Mouse (Mus musculus): ENCODE measurements at regions not wholly inside any gene's neighbourhood (a gene's known extent, or its start where the extent isn't known, plus 50 kb on each side); places are given as distances from the start of the nearest gene placed in this dataset.

GRCm38 (mm10) chr13:115676836-115677235, 575.1 kb upstream of the Itga1 start:
- no peak for DNase-seq (ENCODE audit: low spot score in 2 of 2)

- DNase-seq (ENCODE audit: low spot score in 2 of 2) = no peak
These were observed 572.0 kb upstream of the Itga1 start for GRCm38 (mm10) chr13:115673729-115674128.

DNA sequence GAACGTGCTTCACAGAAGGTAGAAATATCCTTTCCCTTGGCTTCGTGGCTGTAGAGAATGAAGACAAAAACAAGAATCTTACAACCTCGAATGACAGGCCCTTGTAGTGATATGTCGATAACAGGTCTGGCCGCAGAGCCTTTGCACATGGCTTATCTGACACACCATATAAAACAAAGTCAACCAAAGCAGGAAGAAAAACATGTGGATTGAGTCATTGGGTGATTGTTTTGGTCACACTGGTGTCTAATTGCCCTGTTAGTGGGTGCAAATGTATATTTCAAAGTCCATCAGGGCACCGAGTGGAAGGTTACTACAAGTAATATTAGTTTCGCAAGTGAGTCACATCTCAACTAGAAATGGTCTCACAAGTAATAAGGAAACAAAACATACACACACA, 569.9 kb upstream of the Itga1 start:
- DNase-seq (ENCODE audit: low spot score in 2 of 2) = no peak

DNA sequence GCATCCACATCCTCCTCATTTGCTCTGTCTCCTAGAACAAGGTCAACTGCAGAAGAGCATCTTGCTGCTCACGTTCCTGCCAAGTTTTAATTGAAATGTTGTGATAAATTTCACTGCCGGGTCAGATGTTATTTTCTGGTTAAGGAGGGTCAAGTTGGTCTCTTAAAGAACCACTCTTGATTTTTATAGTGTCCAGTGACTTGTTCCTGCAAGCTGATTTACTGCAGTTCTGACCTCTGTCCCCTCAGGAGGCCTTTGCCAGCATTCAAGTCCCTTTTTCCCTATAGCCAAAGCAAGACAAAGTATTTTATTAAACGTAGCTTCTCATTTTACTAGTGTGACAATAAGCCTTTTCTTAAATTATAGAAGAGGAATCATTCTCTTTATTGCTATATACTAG, 567.8 kb upstream of the Itga1 start:
- DNase-seq (ENCODE audit: low spot score in 2 of 2) = no peak

GRCm38 (mm10) chr13:115655134-115655533, 553.4 kb upstream of the Itga1 start:
- DNase-seq (ENCODE audit: low spot score in 2 of 2) = no peak

- no peak for DNase-seq (ENCODE audit: low spot score in 2 of 2)
These were observed 551.2 kb upstream of the Itga1 start for GRCm38 (mm10) chr13:115652935-115653334.

DNA sequence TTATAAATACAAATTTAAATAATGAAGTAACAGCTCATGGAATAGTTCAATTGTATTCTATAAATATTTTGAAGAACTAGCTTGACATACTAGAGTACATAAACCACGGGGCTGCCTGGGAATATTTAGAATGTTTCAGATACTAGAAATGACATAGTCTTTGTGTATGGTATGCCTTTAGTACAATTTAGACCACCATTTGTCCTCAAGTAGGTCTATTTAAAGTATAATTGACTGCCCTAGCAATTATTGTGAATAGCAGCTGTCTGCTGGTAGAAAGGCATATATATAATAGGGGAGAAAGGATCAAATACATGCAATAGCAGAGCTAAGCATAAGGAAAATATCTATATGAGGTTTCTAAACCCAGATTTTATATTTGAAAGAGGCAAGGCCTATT, 550.6 kb upstream of the Itga1 start:
- DNase-seq (ENCODE audit: low spot score in 2 of 2) = no peak

DNA sequence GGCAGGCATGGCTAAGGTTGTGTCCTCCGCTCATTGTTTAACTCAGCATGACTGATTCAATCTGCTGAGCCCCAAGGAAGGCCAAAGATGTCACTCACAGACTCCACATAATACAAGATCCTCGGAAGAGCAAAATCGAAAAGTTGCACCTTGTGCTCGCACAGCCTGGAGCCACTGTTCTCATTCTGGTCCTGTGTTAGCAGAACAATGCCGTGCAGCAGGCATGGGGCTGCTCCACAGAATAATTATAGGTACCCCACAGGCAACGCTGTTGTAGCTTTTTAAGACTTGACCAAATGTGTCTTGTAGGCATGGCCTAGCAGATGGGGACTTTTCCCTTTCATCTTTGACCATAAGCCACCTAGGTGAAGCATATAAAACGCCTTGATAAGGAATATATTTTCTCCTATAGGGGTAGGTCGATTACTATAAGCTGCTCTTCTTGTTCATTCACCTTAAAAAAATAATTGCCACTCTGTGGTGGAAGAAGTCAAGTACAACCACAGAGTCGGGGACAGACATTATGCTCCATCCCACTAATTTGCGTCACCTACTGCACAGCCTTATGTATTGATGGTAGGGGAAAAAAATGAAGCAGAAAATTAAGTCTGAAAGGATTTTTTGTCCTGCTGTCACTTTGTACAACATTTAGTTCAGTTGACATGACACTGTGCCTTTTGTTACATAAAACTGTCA, 529.8 kb upstream of the Itga1 start:
- no peak for DNase-seq (ENCODE audit: low spot score in 2 of 2)

GRCm38 (mm10) chr13:115630603-115631002, 528.8 kb upstream of the Itga1 start:
- no peak for DNase-seq (ENCODE audit: low spot score in 2 of 2)

DNA sequence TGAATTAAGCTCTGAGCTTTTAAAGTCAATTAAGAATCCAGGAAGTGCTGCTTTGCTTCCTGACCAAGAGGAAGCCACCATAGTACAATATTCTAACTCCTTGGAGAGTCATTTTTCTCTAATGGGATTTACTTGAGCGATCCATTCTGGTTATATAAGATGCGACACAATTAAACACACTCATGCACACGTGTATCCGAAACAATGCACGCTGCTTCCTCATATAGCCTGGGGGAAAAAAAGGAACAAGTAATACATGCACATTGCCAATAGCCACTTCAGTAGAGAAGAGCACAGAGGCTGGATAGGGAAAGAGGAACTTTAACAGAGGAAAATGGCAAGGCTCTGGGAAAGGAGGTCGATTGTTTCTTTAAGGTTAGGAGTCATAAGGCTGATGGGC, 511.4 kb upstream of the Itga1 start:
- no peak for DNase-seq (ENCODE audit: low spot score in 2 of 2)

- no peak for DNase-seq (ENCODE audit: low spot score in 2 of 2)
These were observed 504.7 kb upstream of the Itga1 start for GRCm38 (mm10) chr13:115606441-115606840.

DNA sequence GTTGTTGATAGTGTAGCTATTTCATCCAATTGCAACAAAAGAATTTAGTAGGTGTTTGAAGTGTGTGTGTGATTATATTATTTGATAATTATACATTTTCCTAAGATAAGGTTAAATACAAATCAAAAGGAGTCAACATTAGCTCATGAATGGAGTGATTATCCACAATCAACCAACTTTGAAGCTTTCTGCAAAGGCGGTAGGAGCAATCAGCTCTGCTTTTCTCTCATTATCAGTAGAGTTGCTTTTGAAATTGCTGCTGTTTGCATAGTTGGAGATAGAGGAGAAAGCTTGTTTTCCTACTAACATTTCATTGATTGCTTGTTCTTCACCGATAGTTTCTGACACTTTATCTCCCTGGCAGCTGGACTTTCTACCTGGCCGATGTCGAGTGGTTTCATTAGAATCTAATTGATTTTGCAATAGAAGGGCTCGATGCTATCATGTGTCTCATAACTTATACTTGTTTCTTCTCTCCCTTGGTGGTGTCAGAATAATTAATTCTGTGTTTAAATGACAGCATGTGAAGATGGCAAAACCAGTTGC, 493.4 kb upstream of the Itga1 start:
- no peak for DNase-seq (ENCODE audit: low spot score in 2 of 2)

GRCm38 (mm10) chr13:115575967-115576366, 474.2 kb upstream of the Itga1 start:
- no peak for DNase-seq (ENCODE audit: low spot score in 2 of 2)

DNA sequence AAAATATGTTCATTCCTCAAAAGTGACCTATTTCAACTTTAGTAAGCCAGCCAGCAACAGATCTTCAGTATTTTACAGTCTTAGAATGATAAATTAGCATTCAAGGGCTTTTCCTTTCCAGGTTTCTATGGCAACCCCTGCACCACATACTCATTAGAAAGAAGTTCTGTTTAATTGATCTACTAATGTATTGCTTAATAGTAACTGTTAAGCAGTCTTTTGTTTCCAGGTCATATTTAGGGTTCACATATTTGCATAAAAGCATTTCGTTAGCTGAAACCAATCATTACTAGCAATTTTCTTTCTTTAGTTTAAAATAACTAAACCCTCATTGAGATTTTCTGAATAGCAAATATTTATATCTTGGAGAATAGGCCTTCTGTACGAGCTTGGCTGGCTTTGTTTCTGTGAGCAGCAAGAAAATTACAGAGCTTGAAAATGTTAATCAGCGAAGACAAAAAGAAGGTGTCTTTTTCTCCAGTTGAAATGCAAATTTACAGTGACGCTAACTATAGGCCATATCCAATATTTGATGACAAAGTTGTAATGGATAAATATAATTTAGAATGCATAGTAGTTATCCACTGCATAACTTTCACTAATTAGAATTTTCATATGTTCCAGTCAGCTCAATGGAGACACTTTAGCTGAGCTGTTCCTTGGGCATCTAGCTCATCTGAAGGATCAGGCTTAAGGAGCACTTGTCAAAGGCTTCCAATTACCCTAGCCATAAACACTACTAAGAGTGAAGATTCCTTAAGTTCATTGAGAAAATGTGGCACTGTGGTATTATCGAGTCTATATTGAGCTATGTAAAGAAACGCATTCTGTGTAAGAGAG, 473.5 kb upstream of the Itga1 start:
- no peak for DNase-seq (ENCODE audit: low spot score in 2 of 2)

- DNase-seq (ENCODE audit: low spot score in 2 of 2) = no peak
These were observed 439.4 kb upstream of the Itga1 start for GRCm38 (mm10) chr13:115541167-115541566.

DNA sequence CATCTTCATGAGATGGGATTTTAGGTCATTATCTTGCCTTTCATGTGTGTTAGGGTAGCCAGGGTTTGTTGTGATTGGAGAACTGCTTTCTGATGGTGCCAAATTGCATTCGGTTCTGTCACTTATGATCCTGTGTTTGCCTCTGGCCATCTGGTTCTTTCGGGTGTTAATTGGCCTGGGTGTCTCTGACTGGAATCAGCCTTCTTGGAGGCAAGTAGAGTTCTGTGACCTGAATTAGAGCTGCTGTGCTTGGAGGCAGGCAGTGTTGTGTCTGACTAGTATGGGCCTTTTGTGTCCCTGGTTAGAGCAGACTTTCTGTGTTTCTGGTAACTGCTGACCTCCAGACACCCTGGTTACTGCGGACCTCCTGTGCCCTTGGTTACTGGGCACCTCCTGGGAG, 434.1 kb upstream of the Itga1 start:
- DNase-seq (ENCODE audit: low spot score in 2 of 2) = no peak

DNA sequence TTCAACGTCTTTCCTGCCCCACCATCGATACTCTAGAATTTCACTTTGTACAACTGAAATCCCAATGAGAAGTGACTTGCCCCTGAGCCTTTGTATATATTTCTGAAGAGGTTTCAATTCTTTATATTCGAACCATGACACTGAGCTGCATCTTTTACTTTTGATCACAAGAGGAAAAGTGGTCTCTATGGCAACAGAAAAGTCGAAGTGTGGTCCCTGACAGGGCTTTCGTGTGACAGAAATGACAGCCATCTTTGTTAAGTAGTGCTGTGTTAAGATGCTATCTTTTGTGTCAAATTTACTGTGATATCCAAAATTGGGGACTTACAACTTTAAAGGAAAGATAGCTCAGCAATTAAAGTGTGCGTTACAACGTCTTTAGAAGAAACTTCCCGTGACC, 412.1 kb upstream of the Itga1 start:
- DNase-seq (ENCODE audit: low spot score in 2 of 2) = no peak

DNA sequence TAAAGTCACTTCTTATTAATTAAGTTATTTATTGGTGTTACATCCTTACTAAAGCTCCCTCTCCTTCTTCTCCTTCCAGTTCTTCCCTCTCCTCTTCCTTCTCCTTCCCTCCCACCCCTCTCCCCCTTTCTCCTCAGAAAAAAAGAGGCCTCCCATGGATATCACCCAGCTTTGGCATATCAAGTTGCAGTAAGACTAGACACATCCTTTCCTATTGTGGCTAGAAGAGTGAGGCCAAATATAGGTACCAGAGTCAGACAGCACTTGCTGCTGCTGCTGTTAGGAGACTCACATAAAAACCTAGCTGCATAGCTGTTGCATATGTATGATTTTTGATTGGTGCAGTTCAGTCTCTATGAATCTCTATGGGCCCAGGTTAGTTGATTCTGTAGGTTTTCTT, 410.4 kb upstream of the Itga1 start:
- no peak for DNase-seq (ENCODE audit: low spot score in 2 of 2)

- no peak for DNase-seq (ENCODE audit: low spot score in 2 of 2)
These were observed 406.9 kb upstream of the Itga1 start for GRCm38 (mm10) chr13:115508646-115509045.

GRCm38 (mm10) chr13:115494399-115494798, 392.6 kb upstream of the Itga1 start:
- no peak for DNase-seq (ENCODE audit: low spot score in 2 of 2)

DNA sequence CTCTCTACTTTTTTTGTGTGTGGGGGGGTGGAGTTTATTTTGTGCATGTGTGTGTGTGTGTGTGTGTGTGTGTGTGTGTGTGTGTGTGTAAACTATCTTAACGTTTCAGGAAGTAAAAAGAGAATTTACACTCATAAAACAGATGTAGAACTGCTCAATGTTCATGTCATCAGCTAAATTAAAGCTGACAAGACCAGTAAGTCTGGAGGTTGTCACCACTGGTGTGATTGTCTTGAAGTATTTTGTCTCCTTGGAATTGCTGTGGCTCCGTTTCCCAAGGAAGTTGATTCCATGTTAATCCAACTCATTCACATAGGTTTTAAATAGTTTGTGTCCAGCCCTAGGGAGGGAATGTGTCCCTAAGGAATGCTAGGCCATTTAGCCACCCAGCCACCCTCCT, 374.1 kb upstream of the Itga1 start:
- no peak for DNase-seq (ENCODE audit: low spot score in 2 of 2)

DNA sequence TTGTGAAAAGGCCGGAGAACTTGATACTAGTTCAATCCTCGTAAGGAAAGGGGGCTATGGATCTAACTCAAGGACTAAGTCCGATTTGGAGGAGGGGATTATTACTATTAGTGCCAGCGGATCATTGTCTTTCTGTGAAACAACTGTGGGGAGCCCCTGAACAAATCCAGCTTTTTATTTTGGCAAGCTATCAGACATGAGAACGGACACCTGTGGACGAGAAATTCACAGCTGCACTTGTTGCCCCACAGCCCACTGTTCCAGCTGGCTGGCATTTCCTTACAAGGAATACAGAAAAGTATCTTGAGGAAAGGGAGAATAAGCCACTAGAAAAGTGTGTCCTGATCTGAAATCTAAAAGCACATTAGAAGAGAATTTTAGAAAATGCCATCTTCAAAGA, 363.9 kb upstream of the Itga1 start:
- no peak for DNase-seq (ENCODE audit: low spot score in 2 of 2)

- no peak for DNase-seq (ENCODE audit: low spot score in 2 of 2)
These were observed 349.5 kb upstream of the Itga1 start for GRCm38 (mm10) chr13:115451244-115451643.
